Mouse (Mus musculus) mouse embryonic stem cell (cell line): ENCODE data around the gene Gpr3.

Experiments used
- in situ Hi-C, 2 experiments: fragments of 300-500 bp; cut with MboI; formaldehyde crosslinking; loops; 1 replicate in 1 of 2; 3 replicates in 1 of 2; pipeline ENCODE4 v1.14.3; 2019 to 2020; ENCODE audit warnings: low sequenced_read_pairs in 2 of 2, low pct_unique_long_range_greater_than_20kb in 1 of 2, mixed read lengths in 1 of 2; ENCODE audit not compliant: unreplicated experiment in 1 of 2

Gene Gpr3

GRCm38 (mm10) chr4:133211751-133212561, at the start of gene Gpr3, which contains the start of gene Cd164l2:
Gene Gpr3 (minus strand): TSS chr4:133212536.
Gene Cd164l2 (plus strand): TSS chr4:133212131.
- in situ Hi-C loops: no loop called here

GRCm38 (mm10) chr4:133261641-133262374, 49.5 kb upstream of the Gpr3 start:
- in situ Hi-C loops: no loop called here

- in situ Hi-C loops: no loop called here
Measured at GRCm38 (mm10) chr4:133257798-133258408, 45.6 kb upstream of the Gpr3 start.

- in situ Hi-C loops: no loop called here
Measured at GRCm38 (mm10) chr4:133257230-133257629, 44.9 kb upstream of the Gpr3 start.

GRCm38 (mm10) chr4:133256820-133257219, 44.5 kb upstream of the Gpr3 start:
- in situ Hi-C loops: no loop called here

GRCm38 (mm10) chr4:133255392-133255791, 43.1 kb upstream of the Gpr3 start:
- in situ Hi-C loops: no loop called here

- in situ Hi-C loops: no loop called here
Measured at GRCm38 (mm10) chr4:133253412-133253811, 41.1 kb upstream of the Gpr3 start.

- in situ Hi-C loops: no loop called here
Measured at GRCm38 (mm10) chr4:133252089-133252488, 39.8 kb upstream of the Gpr3 start.

- in situ Hi-C loops: no loop called here
Measured at GRCm38 (mm10) chr4:133251214-133251613, 38.9 kb upstream of the Gpr3 start.

- in situ Hi-C loops: no loop called here
Measured at GRCm38 (mm10) chr4:133250609-133251008, 38.3 kb upstream of the Gpr3 start.

GRCm38 (mm10) chr4:133247806-133248449, 35.6 kb upstream of the Gpr3 start:
- in situ Hi-C loops: no loop called here

GRCm38 (mm10) chr4:133247072-133247471, 34.7 kb upstream of the Gpr3 start:
- in situ Hi-C loops: no loop called here

GRCm38 (mm10) chr4:133244289-133244688, 32.0 kb upstream of the Gpr3 start:
- in situ Hi-C loops: no loop called here

- in situ Hi-C loops: no loop called here
Measured at GRCm38 (mm10) chr4:133243538-133243937, 31.2 kb upstream of the Gpr3 start.

- in situ Hi-C loops: no loop called here
Measured at GRCm38 (mm10) chr4:133242710-133243109, 30.4 kb upstream of the Gpr3 start.

GRCm38 (mm10) chr4:133241910-133242309, 29.6 kb upstream of the Gpr3 start:
- in situ Hi-C loops: no loop called here

GRCm38 (mm10) chr4:133240934-133241908, 28.9 kb upstream of the Gpr3 start:
- in situ Hi-C loops: no loop called here

GRCm38 (mm10) chr4:133240490-133240921, 28.2 kb upstream of the Gpr3 start, which contains the start of gene Map3k6:
Gene Map3k6 (plus strand): TSS chr4:133240818.
- in situ Hi-C loops: no loop called here
